Mouse (Mus musculus) stomach, postnatal 0 days (tissue): Measurements from ENCODE around the gene Pepd.

Source experiments
- CTCF ChIP-seq: IDR thresholded peaks from 2 replicates; pipeline ENCODE4 v1.5.1; 2016; ENCODE audit warnings: antibody characterized with exemption, low read depth, mild to moderate bottlenecking, moderate library complexity
- EP300 ChIP-seq: optimal IDR thresholded peaks from 2 replicates; pipeline ENCODE3; 2016; ENCODE audit warnings: antibody characterized with exemption

DNA sequence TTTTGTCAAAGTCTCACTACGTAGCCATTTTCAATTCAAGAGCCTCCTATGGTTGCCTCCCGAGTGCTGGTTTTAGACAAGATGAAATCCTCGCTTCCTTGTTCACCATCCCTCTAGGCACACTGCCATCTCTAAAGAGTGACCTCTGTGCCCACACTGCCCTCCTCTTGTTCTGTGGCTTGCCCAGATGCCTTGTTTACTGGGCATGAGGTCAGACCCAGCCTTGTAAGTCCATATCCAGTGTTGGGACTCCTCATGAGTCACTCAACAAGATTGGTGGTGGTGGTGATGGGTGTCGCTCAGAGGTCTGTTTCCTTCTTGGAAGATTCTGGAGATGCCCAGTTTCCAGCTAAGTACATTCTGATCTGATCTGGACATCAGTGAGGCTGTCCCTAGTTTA, 65.2 kb downstream of the Pepd start:
- no peak for TF ChIP-seq CTCF
- TF ChIP-seq EP300 = no peak
